Mouse (Mus musculus) spleen, embryonic (tissue): ENCODE measurements around the gene Dnah17.

Source experiments
- CTCF ChIA-PET: fragments of 350-600 bp; sonication (Branson Sonifier 250); formaldehyde crosslinking; loops from one replicate; lab custom pipeline; 2022; lab: Charles Lee

Dnah17 gene

GRCm38 (mm10) chr11:118000083-118000482 lies 130.4 kb downstream of the Dnah17 start:
- CTCF ChIA-PET = no interaction called here

GRCm38 (mm10) chr11:117999260-117999934 lies 131.0 kb downstream of the Dnah17 start:
- CTCF ChIA-PET = interaction anchor here (0.6 kb wide), 1 partner anchor 1048 kb away, joined by 3 read pairs; no protein-coding TSS in a partner anchor

GRCm38 (mm10) chr11:117998356-117998755 lies 132.1 kb downstream of the Dnah17 start:
- CTCF ChIA-PET = no interaction called here

GRCm38 (mm10) chr11:117997085-117997484 lies 133.3 kb downstream of the Dnah17 start:
- CTCF ChIA-PET = no interaction called here

- CTCF ChIA-PET = interaction anchor here (0.6 kb wide), 1 partner anchor 23 kb away, joined by 3 read pairs; no protein-coding TSS in a partner anchor
Observed at GRCm38 (mm10) chr11:117996066-117996465, 134.4 kb downstream of the Dnah17 start.

GRCm38 (mm10) chr11:117995661-117996060 lies 134.8 kb downstream of the Dnah17 start:
- CTCF ChIA-PET = interaction anchor here (0.6 kb wide), 1 partner anchor 23 kb away, joined by 3 read pairs; no protein-coding TSS in a partner anchor

- CTCF ChIA-PET = no interaction called here
Observed at GRCm38 (mm10) chr11:117995255-117995654, 135.2 kb downstream of the Dnah17 start.

- CTCF ChIA-PET = no interaction called here
Observed at GRCm38 (mm10) chr11:117994250-117995057, 136.0 kb downstream of the Dnah17 start.

- CTCF ChIA-PET = interaction anchor here (0.5 kb wide), 2 partner anchors 28 to 117 kb away, joined by 3 read pairs; no protein-coding TSS in a partner anchor
Observed at GRCm38 (mm10) chr11:117993190-117994175, 137.0 kb downstream of the Dnah17 start.

- CTCF ChIA-PET = interaction anchor here (0.5 to 0.9 kb wide), 2 partner anchors 20 to 30 kb away, joined by 7 read pairs; no protein-coding TSS in a partner anchor
Observed at GRCm38 (mm10) chr11:117991502-117992470, 138.6 kb downstream of the Dnah17 start.

- CTCF ChIA-PET = no interaction called here
Observed at GRCm38 (mm10) chr11:117989926-117990325, 140.5 kb downstream of the Dnah17 start.

- CTCF ChIA-PET = no interaction called here
Observed at GRCm38 (mm10) chr11:117989241-117989640, 141.2 kb downstream of the Dnah17 start.

GRCm38 (mm10) chr11:117987968-117988367 lies 142.5 kb downstream of the Dnah17 start:
- CTCF ChIA-PET = interaction anchor here (0.6 kb wide), 2 partner anchors 461 to 1653 kb away, joined by 3 to 4 read pairs; no protein-coding TSS in a partner anchor

GRCm38 (mm10) chr11:117987032-117987451 lies 143.4 kb downstream of the Dnah17 start:
- CTCF ChIA-PET = interaction anchor here (0.6 to 1.6 kb wide), 3 partner anchors 16 to 1171 kb away, joined by 3 to 19 read pairs (median 4); no protein-coding TSS in a partner anchor

- CTCF ChIA-PET = interaction anchor here (0.8 to 1.6 kb wide), 2 partner anchors 16 to 112 kb away, joined by 4 to 19 read pairs; no protein-coding TSS in a partner anchor
Observed at GRCm38 (mm10) chr11:117986126-117987031, 144.1 kb downstream of the Dnah17 start, which contains the start of gene Pgs1. Gene Pgs1, plus strand, starts transcription at chr11:117986292.

- CTCF ChIA-PET = no interaction called here
Observed at GRCm38 (mm10) chr11:117983770-117984169, 146.7 kb downstream of the Dnah17 start.

- CTCF ChIA-PET = no interaction called here
Observed at GRCm38 (mm10) chr11:117982426-117982825, 148.0 kb downstream of the Dnah17 start.

GRCm38 (mm10) chr11:117979388-117979787 lies 151.0 kb downstream of the Dnah17 start:
- CTCF ChIA-PET = no interaction called here
